Mouse (Mus musculus) C2C12 (cell line): ENCODE measurements around the gene D630036H23Rik.

Experiments
- CTCF ChIP-seq: IDR thresholded peaks from one replicate; pipeline ENCODE4 v1.5.1; 2011; ENCODE audit not compliant: control insufficient read depth, insufficient read depth, insufficient read length
- FOSL1 ChIP-seq: IDR thresholded peaks from one replicate; pipeline ENCODE4 v1.8.0; 2011; ENCODE audit warnings: mild to moderate bottlenecking, low read length; ENCODE audit not compliant: poor library complexity, insufficient read depth, severe bottlenecking
- MAX ChIP-seq: IDR thresholded peaks from one replicate; pipeline ENCODE4 v1.6.1; 2011; ENCODE audit warnings: mild to moderate bottlenecking, control low read depth
- MYOD1 ChIP-seq: IDR thresholded peaks from one replicate; pipeline ENCODE4 v1.6.1; 2011; ENCODE audit warnings: low read depth; ENCODE audit not compliant: control insufficient read depth, insufficient read length
- MYOG ChIP-seq: IDR thresholded peaks from one replicate; pipeline ENCODE4 v1.6.1; 2011; ENCODE audit not compliant: control insufficient read depth, insufficient read length; ENCODE audit errors: extremely low read depth
- USF1 ChIP-seq: IDR thresholded peaks from one replicate; pipeline ENCODE4 v1.6.1; 2011; ENCODE audit warnings: low read depth, mild to moderate bottlenecking, control low read depth, moderate library complexity

DNA sequence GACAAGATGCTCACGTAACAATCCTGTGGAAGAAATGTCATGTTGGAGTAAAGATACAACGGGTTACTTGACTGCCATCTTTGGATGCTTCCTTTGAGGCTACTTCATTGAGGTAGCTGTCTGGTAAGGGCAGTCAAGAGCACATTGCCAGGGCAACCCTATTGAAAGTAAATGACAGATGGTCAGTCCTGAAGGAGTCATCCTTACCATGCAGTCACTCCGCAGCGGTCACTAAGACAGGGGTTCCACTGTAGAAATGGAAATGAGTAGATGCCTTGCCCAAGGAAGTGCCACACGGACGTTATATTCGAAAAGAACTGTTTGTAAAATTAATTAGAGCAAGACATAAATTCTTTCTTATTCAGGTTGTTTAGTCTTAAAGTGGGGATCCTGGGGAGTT is 43.3 kb upstream of the D630036H23Rik start:
- TF ChIP-seq USF1 (no peak), CTCF (no peak), MAX (no peak), MYOG (no peak), FOSL1 (no peak), MYOD1 (no peak)
